Mouse (Mus musculus): ENCODE results near the gene Gm11634.
"Not testable (repeated sequence)": the region's sequence is repeated elsewhere in the genome, so short reads cannot be mapped to it uniquely, and the experiment has no call there.

DNA sequence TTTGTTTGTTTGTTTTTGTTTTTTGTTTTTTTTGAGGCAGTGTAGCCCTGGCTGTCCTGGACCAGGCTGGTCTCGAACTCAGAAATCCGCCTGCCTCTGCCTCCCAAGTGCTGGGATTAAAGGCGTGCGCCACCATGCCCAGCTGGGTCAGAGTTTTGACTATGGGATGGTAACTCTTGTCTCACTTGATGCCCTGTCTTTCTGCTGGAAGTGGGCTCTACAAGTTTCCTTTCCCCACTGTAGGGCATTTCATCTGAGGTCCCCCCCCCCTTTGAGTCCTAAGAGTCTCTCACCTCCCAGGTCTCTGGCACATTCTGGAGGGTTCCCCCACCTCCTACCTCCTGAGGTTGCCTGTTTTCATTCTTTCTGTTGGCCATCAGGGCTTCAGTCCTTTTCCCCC is 8.1 kb upstream of the Gm11634 start:
- TF ChIP-seq ZNF384 (IDR thresholded peaks at IDR 0.05; ENCODE audit: low read depth, low read length); ETS1 (conservative IDR thresholded peaks at IDR 0.05; ENCODE audit: low read depth, low read length): not testable (repeated sequence)
